Mouse (Mus musculus) gastrocnemius, postnatal 36 days (tissue): ENCODE measurements at regions not wholly inside any gene's neighbourhood (a gene's known extent, or its start where the extent isn't known, plus 50 kb on each side); places are given as distances from the start of the nearest gene placed in this dataset.
A peak's percentile ranks its signal among the peaks of the same experiment; 100 is the strongest.
"Not testable (repeated sequence)": the region's sequence is repeated elsewhere in the genome, so short reads cannot be mapped to it uniquely, and the experiment has no call there.

ENCODE experiments used
- DNase-seq, 2 experiments: peaks; one replicate each; pipeline ENCODE4 v3.0.0; 2022
- intact Hi-C: fragments of 180-260 bp; cut with DNase I; formaldehyde crosslinking; loops from one replicate; pipeline ENCODE4 v1.15.1; 2025

DNA sequence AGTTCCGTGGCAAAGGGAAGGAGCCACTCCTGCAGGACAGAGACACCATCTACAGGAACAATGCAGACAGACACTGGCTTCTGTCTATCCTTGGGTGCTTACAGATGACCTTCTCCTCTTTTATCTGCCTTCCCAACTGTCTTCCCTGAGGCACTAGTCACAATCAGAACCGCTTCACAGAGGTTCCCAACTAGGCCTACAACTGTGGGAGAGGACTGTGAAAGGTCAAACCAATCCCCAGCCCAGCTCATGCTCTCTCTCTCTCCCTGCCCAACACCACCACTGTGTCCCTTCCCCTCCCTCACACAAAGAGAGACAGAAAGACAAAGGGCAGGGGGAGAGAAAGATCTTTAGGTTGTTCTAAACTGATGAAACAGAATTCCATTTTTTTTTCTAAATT, 61.3 kb downstream of the Tmem17 start:
- no peak for DNase-seq
- intact Hi-C loops = no loop called here

DNA sequence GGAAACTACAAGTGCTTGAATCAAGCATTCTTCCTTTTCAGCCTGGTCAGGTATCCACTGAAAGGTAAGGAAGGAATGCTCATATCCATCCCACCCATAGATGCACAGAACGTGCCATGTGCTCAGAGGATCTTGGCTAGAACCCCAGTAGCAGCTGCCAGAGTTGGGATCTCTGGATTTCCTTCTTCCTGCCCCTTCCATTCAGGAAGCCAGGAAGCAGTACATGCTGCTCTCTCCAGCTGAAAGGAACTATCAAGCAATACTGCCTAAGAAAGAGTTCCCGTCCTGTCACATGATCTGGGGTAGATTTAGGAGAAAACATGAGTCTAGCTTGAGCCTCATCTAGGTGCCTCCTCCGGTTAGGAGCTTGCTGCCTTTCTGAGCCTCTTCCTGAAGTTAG, 61.9 kb downstream of the Tmem17 start:
- intact Hi-C loops = no loop called here
- DNase-seq = no peak

GRCm38 (mm10) chr11:22574506-22574905, 62.6 kb downstream of the Tmem17 start:
- intact Hi-C loops = no loop called here
- DNase-seq = no peak

- no peak for DNase-seq
- intact Hi-C loops = no loop called here
These were observed 72.2 kb downstream of the Tmem17 start for GRCm38 (mm10) chr11:22584100-22584487.

DNA sequence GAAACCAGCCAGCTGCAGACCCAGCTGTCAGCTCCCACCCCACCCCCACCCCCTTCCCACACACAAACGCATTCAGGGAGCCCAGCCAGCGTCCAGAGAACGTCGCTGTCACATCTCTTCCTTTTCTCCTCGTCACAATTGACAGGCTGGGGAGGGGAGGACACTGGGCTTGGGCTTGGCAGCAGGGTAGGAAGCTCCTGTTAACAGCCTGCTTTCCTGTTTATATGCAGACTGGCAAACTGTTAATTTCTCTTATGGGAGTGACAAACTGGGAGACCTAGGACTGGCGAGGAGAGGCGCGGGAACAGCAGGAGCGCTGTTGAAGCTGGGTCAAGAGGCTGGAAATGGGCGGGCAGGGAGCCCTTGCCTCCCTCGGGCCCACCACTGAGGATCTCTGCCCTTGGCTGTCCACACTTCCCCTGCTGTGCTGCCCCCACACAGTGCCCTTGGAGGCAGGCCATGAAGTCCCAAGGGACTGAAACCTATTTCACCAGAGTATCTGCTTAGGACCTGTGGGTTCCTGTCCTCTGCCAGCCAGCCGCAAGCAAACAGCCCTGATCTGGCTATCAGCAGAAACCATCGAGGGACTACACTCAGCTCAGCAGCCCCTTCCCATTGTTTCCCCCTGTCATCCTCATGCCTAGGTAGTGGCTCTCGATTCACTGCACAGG, 72.7 kb downstream of the Tmem17 start:
- peak in 1 of 2 experiments; percentile 31 for DNase-seq
- intact Hi-C loops = no loop called here

DNA sequence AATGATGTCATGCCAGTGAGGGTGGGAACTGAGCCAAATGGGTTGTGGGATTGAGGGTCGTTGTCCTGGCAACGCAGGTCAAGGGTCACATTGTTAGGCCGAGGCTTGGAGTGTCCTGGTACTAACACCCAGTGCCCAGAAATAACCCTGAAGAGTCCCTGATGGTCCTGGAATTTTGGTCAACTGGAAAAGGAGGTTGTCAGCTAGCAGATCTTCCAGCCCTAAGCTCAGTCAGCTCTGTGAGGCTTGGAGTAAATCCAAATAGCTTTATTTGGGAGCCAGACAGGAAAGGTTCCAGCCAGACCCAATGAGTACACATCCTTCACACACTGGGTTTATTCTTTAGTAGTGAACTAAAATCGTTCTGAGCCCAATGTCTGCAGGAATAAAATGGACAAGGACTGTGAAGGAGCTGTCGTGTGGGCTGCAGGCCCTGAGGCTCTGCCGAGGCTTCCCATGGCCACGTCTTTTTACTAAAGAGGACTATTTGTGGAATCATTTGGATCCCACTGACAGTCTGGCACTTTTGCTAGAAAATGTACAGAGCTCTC, 75.9 kb downstream of the Tmem17 start:
- intact Hi-C loops = no loop called here
- DNase-seq = peak; percentile 4 to 18

DNA sequence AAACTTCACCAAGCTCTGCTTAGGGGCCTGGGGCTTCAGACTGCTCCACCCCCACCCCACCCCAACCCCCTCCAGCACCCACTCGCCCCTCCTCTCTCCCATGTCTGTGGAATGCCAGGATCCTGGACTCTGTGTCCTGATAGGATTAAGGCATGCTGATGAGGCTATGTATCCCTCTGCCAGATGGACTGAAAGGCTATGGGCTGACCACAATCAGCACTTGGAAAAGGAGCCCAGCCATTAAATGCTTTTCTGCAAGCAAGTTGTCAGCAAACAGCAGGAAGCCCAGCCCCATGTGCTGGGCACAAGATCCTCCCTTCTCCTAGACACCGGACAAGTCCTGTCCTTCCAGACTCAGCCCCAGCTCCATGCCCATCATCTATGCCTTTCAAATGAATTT, 76.7 kb downstream of the Tmem17 start:
- peak; percentile 13 to 21 for DNase-seq
- intact Hi-C loops = no loop called here

- intact Hi-C loops = no loop called here
- DNase-seq = no peak
These were observed 78.0 kb downstream of the Tmem17 start for GRCm38 (mm10) chr11:22589901-22590300.

DNA sequence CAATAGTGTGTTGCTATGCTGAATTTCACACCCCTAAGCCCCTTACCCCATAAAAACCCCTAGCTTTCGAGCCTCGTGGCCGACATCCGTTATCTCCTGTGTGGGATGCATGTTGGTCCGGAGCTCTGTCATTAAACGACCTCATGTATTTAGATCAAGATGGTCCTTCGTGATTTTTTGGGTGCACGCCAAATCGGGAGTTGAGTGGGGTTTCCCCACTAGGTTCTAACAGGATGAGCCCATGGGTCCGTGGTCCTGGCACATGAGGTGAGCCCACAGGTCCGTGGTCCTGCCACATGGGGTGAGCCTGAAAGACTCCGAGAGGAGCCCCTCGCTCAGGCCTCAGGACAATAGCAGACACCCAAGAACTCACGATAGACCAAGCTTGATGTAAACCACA, 79.2 kb downstream of the Tmem17 start:
- DNase-seq, intact Hi-C loops: not testable (repeated sequence)

- intact Hi-C loops = no loop called here
- DNase-seq = no peak
These were observed 80.8 kb downstream of the Tmem17 start for GRCm38 (mm10) chr11:22592706-22593105.

- intact Hi-C loops = no loop called here
- no peak for DNase-seq
These were observed 84.4 kb downstream of the Tmem17 start for GRCm38 (mm10) chr11:22596076-22596804.

DNA sequence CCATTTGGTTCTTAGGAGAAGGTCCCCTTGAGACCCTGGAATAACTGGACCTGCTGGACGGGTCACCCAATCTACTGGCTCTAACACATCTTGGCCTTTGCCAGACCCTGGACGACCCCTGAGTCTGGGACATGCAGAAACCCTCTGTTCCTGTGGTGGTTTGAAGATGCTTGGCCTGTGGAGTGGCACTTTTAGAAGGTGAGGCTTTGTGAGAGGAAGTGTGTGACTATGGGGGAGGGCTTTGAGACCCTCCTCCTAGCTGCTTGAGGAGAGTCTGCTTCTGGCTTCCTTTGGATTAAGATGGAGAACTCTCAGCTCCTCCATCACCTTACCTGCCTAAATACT, 84.9 kb downstream of the Tmem17 start:
- DNase-seq = no peak
- intact Hi-C loops = no loop called here

- intact Hi-C loops = no loop called here
- no peak for DNase-seq
These were observed 88.5 kb downstream of the Tmem17 start for GRCm38 (mm10) chr11:22600370-22600769.

- intact Hi-C loops = no loop called here
- no peak for DNase-seq
These were observed 90.1 kb downstream of the Tmem17 start for GRCm38 (mm10) chr11:22601977-22602376.

DNA sequence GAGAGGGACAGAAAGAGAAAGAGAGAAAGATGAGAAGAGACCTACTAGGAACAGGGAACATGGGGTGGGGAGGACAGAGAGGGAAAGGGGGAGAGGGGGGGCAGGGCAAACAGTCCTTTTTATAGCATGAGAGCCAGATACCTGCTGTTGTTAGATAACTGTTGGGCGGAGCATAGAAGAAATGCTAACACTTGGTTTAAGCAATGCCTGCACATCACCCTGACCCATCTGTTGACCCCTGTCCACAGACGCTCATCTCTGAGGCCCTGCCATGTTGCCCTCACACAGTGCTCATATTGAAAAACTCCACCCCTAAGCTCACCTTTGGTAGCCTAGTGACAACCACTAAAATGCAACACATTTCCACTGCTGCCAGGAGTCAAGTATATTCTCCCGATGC, 90.7 kb downstream of the Tmem17 start:
- intact Hi-C loops = no loop called here
- DNase-seq = no peak

GRCm38 (mm10) chr11:22603397-22603796, 91.5 kb downstream of the Tmem17 start:
- DNase-seq = no peak
- intact Hi-C loops = no loop called here

GRCm38 (mm10) chr11:22606380-22606779, 94.5 kb downstream of the Tmem17 start:
- intact Hi-C loops = no loop called here
- no peak for DNase-seq

DNA sequence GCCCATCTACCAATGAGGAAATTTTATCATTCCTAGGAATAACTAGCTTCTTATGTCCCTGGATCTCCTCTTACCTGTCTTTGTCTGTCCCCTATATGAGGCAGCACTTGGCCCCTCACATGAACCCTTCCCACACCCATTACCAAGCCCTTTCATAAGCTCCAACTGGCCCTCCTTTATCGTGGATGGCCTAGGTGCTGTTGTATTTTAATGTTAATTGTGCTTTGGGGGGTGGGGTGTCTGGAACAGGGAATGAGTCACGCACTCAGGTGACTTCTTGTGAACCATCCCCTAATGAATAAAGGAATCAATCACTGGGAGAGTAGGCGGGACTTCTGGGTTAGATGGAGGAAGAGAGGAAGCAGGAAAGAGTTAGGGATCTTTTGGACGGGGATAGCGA, 95.8 kb downstream of the Tmem17 start:
- intact Hi-C loops = no loop called here
- no peak for DNase-seq

DNA sequence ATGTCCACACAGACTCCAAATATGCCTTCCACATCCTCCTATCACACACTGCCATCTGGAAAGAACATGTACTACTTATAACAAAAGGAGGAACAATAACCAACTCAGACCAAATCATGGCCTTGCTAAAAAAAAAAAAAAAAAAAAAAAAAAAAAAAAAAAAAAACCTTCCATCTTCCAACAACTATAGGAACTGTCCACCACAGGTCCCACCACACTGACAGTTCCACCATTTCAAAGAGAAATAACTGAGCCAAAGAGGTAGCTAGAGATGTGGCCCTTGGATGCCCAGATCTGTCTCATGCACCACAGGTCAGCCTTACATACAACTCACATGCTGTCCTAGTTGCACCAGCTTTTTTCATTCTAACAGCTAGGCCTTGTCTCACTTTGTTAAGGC, 97.1 kb downstream of the Tmem17 start:
- intact Hi-C loops = no loop called here
- no peak for DNase-seq

DNA sequence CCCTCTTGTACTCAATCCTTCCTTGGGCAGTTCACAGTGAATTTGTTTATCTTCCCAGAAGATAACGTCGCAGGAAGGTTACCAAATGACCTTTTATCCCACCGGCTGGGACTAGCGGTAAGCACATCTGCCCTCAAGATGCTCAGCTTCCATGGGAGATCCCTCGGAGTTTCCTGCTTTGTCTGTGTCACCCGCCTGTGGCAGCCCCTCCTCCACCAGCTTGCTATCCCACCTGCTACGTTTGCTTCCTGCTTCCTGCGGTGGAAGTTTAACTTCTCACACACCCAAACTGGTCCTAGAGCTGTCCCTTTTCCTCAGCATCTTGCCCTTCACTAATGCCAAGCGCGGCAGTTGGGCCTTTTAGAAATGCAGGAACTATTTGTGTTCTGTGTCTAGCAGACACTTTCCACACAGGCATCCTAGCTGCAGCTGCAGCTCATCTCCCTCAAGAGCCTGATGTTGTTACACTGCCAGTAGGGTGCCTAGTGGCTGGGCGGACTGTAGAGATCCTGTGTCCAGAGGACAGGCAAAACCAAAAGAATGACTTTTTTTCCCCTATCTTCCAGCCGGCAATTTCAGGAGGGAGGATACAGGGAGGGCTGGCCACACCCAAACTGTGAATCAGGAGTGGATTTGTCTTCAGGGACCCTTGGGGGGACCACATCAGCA, 98.7 kb downstream of the Tmem17 start:
- intact Hi-C loops = loop anchor here (10.0 kb wide), 1 partner anchor 316 kb away; no protein-coding TSS in a partner anchor
- no peak for DNase-seq

GRCm38 (mm10) chr11:22611102-22611869, 99.4 kb downstream of the Tmem17 start:
- no peak for DNase-seq
- intact Hi-C loops = loop anchor here (10.0 kb wide), 1 partner anchor 316 kb away; no protein-coding TSS in a partner anchor
